Mouse (Mus musculus): ENCODE results near the gene Als2.
A peak's percentile ranks its signal among the peaks of the same experiment; 100 is the strongest.

The Als2 gene

DNA sequence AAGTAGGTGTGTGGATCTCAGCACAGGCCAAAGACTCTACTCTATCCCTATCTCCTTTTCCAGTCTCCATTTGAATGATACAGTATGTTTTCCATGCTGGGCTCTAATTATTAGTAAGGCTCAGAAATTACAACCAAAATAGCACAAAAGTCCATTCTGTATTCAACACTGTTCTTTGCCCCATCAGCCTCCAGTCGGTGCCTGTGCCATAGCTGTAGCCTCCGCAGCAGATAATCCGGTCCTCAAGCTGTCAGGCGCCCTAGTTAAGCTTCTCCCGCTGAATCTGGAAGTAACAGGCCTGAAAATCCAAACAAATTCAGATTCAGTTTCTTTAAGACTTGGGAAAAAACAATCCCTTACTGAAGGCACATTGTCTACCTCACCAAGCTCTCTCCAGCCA is 73.1 kb downstream of the Als2 start:
- DNase-seq (ENCODE audit: low spot score), result no peak

DNA sequence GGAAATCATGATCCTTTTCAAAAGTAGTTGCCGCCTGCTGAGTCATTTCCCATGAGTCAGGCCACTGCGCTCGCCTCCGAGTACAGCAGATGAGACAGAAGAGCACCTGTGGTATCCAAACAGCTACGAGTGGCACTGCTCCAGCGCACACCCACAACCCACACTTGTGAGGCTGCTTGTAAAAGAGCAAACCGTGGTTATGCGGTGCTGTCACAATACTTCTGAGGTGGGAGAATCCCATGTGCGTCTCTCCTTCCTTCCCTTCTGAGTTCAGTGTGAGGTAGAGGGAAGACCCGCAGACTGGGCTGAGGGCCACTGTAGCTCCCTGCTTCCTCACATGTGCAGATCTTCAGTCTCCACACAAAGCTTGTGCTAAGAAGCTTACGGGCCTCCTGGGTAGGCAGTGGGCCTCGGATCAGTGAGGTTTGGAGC is 74.0 kb downstream of the Als2 start, which contains the start of gene Mpp4:
Gene Mpp4 (minus strand): TSS at position 360 of the 432 bp plus-strand sequence.
- DNase-seq (ENCODE audit: low spot score), result peak; percentile 8

- DNase-seq (ENCODE audit: low spot score), result no peak
Measured at GRCm38 (mm10) chr1:59162309-59163024, 74.6 kb downstream of the Als2 start.

DNA sequence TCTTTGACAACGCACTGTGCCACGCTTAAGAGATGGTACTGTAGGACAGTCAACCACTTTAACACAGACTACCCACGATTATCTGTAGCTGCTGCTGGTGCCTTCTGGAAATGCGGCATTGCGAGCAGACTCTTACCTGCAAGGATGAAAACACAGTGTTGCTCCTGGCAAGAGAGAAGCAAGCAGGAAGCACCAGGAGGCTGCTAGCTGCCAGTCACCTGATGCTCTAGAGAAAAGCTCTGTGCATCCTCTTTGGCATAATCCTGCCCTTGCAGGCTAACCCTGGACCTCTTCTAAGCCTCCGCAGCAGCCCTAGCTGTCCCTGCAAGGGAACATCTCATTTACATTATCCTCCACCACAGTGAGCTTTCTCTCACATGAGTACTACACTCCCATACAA is 75.6 kb downstream of the Als2 start:
- DNase-seq (ENCODE audit: low spot score), result no peak

GRCm38 (mm10) chr1:59160871-59161270 is 76.2 kb downstream of the Als2 start:
- no peak for DNase-seq (ENCODE audit: low spot score)

DNA sequence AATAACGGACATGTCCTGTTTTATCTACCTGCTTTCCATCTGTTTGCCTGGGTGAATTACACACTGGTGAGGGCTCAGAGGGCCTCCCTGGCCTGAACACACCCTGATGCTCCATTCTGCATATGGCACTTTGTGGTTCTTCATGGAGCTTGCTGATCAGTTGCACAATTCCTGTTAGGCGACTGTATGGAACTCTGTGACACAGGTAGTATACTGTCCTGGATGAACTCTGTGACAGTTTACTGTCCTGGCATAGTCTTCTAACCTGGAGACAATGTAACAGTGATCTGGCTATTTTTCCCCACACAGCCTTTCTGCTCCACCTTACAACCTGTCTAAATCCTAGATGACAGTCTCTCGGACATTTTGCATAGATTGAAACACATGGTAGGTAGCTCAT is 77.9 kb downstream of the Als2 start:
- DNase-seq (ENCODE audit: low spot score), result no peak

DNA sequence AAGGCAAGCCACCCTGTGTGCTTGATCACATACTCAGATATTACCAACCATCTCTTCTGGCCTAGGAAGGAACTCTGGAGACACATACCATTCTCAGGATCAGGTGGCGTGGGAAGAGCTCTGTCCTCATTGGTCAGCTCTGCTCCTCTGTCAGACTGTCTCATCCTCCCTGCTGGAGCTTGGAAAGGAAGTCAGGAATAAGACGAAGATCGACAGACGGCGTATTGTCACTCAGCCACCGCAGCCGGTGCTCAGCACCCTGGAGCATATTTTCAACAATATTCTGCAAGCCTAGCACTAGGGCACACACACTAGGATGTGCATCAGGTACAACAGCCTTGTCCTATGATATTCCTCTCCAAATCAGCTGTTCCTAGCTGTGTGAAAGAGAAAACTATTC is 78.5 kb downstream of the Als2 start:
- no peak for DNase-seq (ENCODE audit: low spot score)

- no peak for DNase-seq (ENCODE audit: low spot score)
Measured at GRCm38 (mm10) chr1:59157846-59158245, 79.2 kb downstream of the Als2 start.

GRCm38 (mm10) chr1:59152346-59152745 is 84.7 kb downstream of the Als2 start:
- no peak for DNase-seq (ENCODE audit: low spot score)

DNA sequence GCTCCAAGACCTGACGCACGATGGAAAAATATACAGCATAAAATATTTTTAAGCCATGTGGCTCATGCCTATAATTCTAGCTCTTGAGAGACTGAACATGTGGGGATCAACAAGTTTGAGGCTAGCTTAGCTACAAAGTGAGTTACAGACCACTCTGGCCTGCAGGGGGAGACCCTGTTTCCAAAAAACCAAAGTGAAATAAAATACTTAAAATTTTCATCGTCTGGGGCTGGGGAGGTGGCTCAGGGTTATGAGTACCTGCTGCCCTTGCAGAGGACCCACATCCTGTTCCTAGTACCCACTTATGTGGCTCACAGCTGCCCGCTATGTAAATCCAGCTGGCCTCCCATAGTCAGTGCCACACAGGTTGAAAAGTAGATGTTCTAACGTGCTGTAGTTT is 86.5 kb downstream of the Als2 start:
- DNase-seq (ENCODE audit: low spot score), result no peak

- DNase-seq (ENCODE audit: low spot score), result peak; percentile 8
Measured at GRCm38 (mm10) chr1:59144543-59144942, 92.5 kb downstream of the Als2 start.

DNA sequence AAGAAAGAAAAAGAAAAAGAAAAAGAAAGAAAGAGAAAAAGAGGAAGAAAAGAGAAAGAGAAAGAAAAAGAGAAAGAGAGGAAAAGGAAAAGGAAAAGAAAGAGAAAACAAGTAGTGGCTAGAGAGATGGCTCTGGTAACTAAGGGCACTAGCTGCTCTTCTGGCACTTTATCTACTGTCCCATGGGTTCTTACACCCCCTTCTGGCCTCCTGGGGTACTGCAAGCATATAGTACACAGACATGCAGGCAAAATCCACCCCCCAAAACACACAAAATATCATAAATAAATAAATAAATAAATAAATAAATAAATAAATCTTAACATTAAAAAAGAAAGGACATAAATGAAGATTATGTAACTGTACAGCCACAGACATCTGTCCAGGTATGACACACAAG is 94.2 kb downstream of the Als2 start:
- DNase-seq (ENCODE audit: low spot score), result peak; percentile 58

DNA sequence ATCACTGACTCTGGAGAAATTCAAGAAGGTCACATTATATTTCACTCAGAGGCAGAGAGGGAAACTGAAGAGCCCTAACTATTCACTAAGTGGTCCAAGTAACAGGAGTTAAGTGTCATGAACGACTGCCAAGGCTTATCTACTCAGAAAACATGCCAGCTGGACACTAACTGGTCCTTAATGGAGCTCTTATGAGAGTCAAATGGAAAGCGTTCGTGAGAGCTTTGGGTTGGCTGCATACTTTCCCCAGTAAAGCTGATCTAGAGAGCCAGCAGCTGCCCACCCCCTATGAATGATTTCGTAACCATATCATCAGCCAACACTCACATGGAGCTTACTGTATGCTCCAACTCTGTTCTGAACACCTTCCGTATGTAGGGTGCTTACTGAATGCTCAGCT is 102.6 kb downstream of the Als2 start:
- DNase-seq (ENCODE audit: low spot score), result no peak

DNA sequence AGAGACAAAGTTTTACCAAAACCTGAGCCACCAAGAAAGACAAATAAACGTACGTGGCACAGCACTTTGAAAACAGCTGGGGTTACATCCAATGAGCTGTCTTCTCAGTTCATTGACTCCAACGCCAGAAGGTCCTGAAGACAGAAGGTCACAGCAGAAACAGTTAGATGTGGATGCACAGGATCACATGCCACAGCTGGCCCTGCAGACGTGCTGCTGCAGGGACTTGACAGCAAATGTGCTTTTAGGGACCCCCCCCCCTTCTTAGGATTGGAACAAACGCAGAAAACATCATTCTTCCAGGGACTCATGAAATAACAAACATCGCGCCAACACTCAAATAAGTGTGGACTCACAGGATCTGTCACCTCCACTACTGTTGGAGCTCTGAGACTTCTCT is 108.2 kb downstream of the Als2 start:
- no peak for DNase-seq (ENCODE audit: low spot score)

DNA sequence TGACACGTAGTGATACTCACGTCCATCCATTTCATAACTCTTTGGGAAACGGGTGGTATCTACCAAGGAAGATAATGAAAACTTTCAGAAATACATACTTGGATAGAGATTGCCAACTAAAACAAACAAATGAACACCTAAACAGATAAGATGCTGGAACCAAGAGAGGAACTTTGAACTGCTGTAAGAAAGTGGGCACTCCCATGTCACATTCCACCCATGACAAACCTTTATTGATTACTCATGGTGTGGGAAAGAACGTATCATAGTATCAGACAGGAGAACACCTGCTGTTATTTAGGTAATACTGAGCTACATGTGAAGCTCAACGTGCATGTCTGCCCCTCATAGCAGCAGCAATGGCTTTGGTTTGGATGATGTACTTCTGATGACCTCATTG is 111.5 kb downstream of the Als2 start:
- no peak for DNase-seq (ENCODE audit: low spot score)

DNA sequence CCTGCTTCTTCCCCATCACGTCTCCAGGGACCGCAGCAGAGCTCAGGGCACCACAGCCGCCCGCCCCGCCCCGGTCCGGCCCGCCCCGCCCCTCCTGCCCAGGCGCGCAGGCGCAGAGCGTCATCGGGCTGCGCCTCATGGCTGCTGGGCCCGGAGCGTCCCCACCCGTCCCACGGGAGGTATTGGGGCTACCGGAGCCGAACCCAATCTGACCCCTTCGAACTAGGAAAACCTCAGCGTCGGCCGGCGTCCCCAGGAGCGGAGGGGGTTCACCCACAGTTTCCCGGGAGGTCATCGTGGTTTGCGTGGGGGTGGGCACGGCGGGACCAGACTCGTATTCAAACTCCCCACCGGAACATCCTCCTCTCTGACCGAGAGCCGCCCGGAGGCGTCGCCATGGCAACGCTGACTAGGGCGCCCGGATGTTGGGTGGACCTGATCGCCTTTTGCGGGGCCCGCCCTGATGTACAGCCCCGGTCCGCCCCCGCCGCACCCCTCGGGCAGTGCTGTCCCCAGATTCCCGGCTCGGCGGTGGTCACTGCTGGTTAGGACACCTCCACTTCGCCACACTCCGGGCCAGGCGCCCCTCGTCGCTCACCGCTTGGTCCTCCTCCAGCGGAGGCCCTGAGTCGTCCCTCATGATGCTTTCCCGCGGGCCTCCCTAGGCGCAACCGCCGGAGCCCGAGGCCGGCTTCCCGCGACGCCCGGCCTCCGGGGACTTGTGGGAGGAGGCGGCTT is 117.1 kb downstream of the Als2 start, which contains the start of gene Tmem237:
Gene Tmem237 (minus strand): TSS at position 689 of the 738 bp plus-strand sequence.
- peak; percentile 78 for DNase-seq (ENCODE audit: low spot score)

Data from T-cell, adult 2 months (primary cell).